Mouse (Mus musculus): Measurements from ENCODE around the gene Slc9a5.

DNA sequence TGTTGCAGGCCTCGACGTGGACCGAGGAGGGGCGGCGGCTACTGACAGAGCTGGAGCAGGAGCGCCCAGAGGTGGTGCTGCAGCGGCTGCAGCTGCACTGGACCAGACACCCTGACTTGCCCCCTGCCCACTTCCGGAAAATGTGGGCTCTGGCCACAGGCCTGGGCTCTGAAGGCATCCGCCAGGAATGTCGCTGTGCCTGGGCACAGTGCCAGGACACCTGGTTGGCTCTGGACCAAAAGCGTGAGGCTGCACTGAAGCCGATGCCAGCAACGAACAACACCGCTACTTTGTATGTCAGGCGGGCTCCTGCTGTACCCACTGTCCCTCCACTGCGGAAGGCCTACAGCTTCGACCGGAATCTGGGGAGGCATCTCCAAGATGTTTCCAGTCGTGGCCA, 30.0 kb downstream of the Slc9a5 start:
- TF ChIP-seq CTCF (IDR thresholded peaks at IDR 0.05; ENCODE audit: control insufficient read depth, insufficient read depth, low read length) (no peak), POLR2A (IDR thresholded peaks at IDR 0.05; ENCODE audit: borderline replicate concordance, control insufficient read depth, low read depth, low read length) (no peak)
